Mouse (Mus musculus): ENCODE data around the gene Sfmbt1. TPM values are rescaled to one million over a fixed set of nuclear protein-coding genes. Genes with fewer than 3 reads are reported as not detected.

Sfmbt1 gene
- polyA plus RNA-seq, 1 experiment from 2014 or later = 14.7 TPM

DNA sequence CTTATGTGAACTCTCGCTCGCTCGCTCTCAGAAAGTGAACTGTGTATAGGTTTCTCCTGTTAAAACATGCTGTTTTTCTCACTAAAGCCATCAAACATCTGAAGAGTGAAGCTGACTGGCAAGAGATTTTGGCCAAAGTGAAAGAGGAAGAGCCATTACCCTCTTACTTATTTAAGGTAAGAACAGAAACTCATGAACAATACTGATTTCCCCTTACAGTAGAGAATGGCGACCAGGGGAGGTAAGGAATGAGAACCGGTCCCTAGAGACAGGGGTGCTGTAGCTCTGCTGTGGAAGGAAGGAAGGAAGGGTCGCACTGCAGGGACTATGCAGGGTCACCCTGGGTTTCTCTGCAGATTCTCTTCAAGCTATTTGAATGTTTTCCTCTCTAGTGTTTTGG is 70.0 kb downstream of the Sfmbt1 start:
- DNase-seq (no peak), ATAC-seq (ENCODE audit: insufficient read depth) (no peak)
- H3K4me1 ChIP-seq (ENCODE audit: insufficient read depth) = no peaks in the 10 kb centered on the region
- H3K27ac ChIP-seq (ENCODE audit: low read depth) = no peak overlapping the region
- WGBS = 94% methylated on average over 6 of the region's 6 CpGs
- H3K4me3 ChIP-seq (ENCODE audit: low read depth, low read length) = no peak overlapping the region
- H3K4me2 ChIP-seq = no peak overlapping the region
- TF ChIP-seq CTCF (IDR thresholded peaks at IDR 0.05; ENCODE audit: low read depth) = no peak
- H3K9me3 ChIP-seq (ENCODE audit: low read depth, low read length) = no peaks in the 10 kb centered on the region
- H3K36me3 ChIP-seq (ENCODE audit: insufficient read depth) = peaks cover 15% of the 10 kb centered on the region
- no peaks in the 10 kb centered on the region for H3K27me3 ChIP-seq (ENCODE audit: insufficient read depth, low read length)
- H3K9ac ChIP-seq = no peak overlapping the region

DNA sequence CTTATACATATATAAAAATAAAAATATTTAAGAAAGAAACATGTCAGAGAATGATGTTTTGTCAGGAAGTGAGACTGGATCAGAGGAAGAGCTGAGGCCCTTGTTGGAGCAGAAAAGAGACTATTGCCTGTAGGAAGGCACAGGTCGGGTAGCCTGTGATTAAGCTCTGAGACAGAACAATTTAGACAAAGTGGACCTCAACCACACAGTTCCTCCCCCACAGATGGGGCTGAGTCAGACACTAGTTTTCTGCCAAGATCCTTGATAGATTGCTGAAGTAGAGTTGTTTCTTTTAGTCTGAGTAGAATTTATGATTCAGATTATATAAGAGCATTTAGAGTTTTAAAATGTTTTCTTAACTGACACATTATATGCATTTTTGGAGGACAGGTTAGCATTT is 74.8 kb downstream of the Sfmbt1 start:
- Histone ChIP-seq H3K27me3 (ENCODE audit: insufficient read depth, low read length) (no peaks in the 10 kb centered on the region), H3K4me3 (ENCODE audit: low read depth, low read length) (no peak overlapping the region), H3K9me3 (ENCODE audit: low read depth, low read length) (no peaks in the 10 kb centered on the region), H3K4me2 (no peak overlapping the region), H3K9ac (no peak overlapping the region), H3K36me3 (ENCODE audit: insufficient read depth) (peaks cover 13% of the 10 kb centered on the region), H3K4me1 (ENCODE audit: insufficient read depth) (no peaks in the 10 kb centered on the region), H3K27ac (ENCODE audit: low read depth) (no peak overlapping the region)
- DNase-seq = no peak
- 48% methylated on average over 1 of the region's 1 CpGs for WGBS
- ATAC-seq (ENCODE audit: insufficient read depth) = no peak
- no peak for TF ChIP-seq CTCF (IDR thresholded peaks at IDR 0.05; ENCODE audit: low read depth)

GRCm38 (mm10) chr14:30792871-30793270 is 78.2 kb downstream of the Sfmbt1 start:
- ATAC-seq (ENCODE audit: insufficient read depth) (no peak), DNase-seq (no peak)
- H3K9ac ChIP-seq = no peak overlapping the region
- no peak overlapping the region for H3K4me2 ChIP-seq
- 87% methylated on average over 3 of the region's 3 CpGs for whole genome bisulfite sequencing
- no peaks in the 10 kb centered on the region for H3K9me3 ChIP-seq (ENCODE audit: low read depth, low read length)
- H3K4me3 ChIP-seq (ENCODE audit: low read depth, low read length) = no peak overlapping the region
- no peak overlapping the region for H3K27ac ChIP-seq (ENCODE audit: low read depth)
- no peaks in the 10 kb centered on the region for H3K27me3 ChIP-seq (ENCODE audit: insufficient read depth, low read length)
- TF ChIP-seq CTCF (IDR thresholded peaks at IDR 0.05; ENCODE audit: low read depth) = no peak
- no peaks in the 10 kb centered on the region for H3K4me1 ChIP-seq (ENCODE audit: insufficient read depth)
- H3K36me3 ChIP-seq (ENCODE audit: insufficient read depth) = 0 out of 2 replicates have a peak, but pooled peaks cover 11% of the 10 kb centered on the region

DNA sequence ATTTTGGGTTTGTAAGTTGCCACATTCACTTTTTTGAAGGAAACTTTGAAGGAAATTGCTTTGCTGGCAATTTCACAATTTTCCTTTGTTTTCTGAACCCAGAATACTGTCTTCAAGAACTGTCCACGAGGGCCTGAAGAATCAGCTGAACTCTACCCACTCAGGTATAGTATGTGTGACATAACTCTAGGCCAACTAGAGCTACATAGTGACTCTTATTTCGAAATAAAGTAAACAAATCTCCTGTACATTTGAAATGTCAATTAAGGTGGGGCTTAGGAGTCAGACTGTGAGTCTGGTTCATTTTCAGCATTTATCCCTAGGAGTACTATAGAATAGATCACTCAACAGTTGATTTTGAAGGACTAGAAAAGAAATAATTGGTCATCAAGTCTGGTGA is 87.1 kb downstream of the Sfmbt1 start:
- Histone ChIP-seq H3K4me2 (no peak overlapping the region), H3K36me3 (ENCODE audit: insufficient read depth) (0 out of 2 replicates have a peak, but pooled peaks cover 21% of the 10 kb centered on the region), H3K27me3 (ENCODE audit: insufficient read depth, low read length) (no peaks in the 10 kb centered on the region), H3K4me1 (ENCODE audit: insufficient read depth) (no peaks in the 10 kb centered on the region), H3K9ac (no peak overlapping the region), H3K4me3 (ENCODE audit: low read depth, low read length) (no peak overlapping the region), H3K9me3 (ENCODE audit: low read depth, low read length) (no peaks in the 10 kb centered on the region), H3K27ac (ENCODE audit: low read depth) (no peak overlapping the region)
- ATAC-seq (ENCODE audit: insufficient read depth) = no peak
- DNase-seq = no peak
- 65% methylated on average over 2 of the region's 2 CpGs for WGBS
- no peak for TF ChIP-seq CTCF (IDR thresholded peaks at IDR 0.05; ENCODE audit: low read depth)

DNA sequence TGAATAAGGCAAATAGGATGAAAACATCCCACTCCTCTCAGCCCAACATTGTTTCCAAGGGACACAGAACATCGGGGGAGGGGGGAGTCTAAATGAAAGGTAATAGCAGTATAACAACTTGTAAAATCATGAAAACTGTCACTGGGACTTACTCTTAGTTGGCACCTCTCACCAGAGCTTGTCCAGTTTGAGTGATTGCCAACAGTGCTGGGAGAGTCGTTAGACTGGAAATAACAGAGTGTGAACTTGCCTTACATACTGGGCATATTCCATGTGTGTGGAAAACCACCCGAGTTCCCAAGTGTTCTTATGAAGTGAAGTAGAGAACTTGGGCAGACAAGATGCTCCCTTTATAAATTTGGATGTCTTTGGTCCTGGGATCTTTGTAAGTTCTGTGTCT is 106.5 kb downstream of the Sfmbt1 start:
- 65% methylated on average over 3 of the region's 3 CpGs for WGBS

GRCm38 (mm10) chr14:30824456-30824995 is 109.9 kb downstream of the Sfmbt1 start:
- peak; percentile 21 for DNase-seq
- Histone ChIP-seq H3K27me3 (ENCODE audit: insufficient read depth, low read length) (no peaks in the 10 kb centered on the region), H3K4me1 (ENCODE audit: insufficient read depth) (peaks cover 23% of the 10 kb centered on the region), H3K9ac (no peak overlapping the region), H3K36me3 (ENCODE audit: insufficient read depth) (no peaks in the 10 kb centered on the region), H3K4me3 (ENCODE audit: low read depth, low read length) (no peak overlapping the region), H3K9me3 (ENCODE audit: low read depth, low read length) (no peaks in the 10 kb centered on the region), H3K27ac (ENCODE audit: low read depth) (peak overlapping the region; percentile 2; the same call in 1 of the 2 replicates), H3K4me2 (peak overlapping the region; percentile 88; the same call in 1 of the 2 replicates)
- ATAC-seq (ENCODE audit: insufficient read depth) = no peak
- WGBS = 38% methylated on average over 6 of the region's 6 CpGs
- TF ChIP-seq CTCF (IDR thresholded peaks at IDR 0.05; ENCODE audit: low read depth) = no peak

More for the DNA sequence above, 106.5 kb downstream of the Sfmbt1 start:
- TF ChIP-seq CTCF (IDR thresholded peaks at IDR 0.05; ENCODE audit: low read depth) = no peak
- Histone ChIP-seq H3K27ac (ENCODE audit: low read depth) (no peak overlapping the region), H3K9ac (no peak overlapping the region), H3K4me2 (no peak overlapping the region), H3K4me1 (ENCODE audit: insufficient read depth) (no peaks in the 10 kb centered on the region), H3K9me3 (ENCODE audit: low read depth, low read length) (no peaks in the 10 kb centered on the region), H3K4me3 (ENCODE audit: low read depth, low read length) (no peak overlapping the region), H3K27me3 (ENCODE audit: insufficient read depth, low read length) (no peaks in the 10 kb centered on the region), H3K36me3 (ENCODE audit: insufficient read depth) (peaks cover 22% of the 10 kb centered on the region)
- DNase-seq (no peak), ATAC-seq (ENCODE audit: insufficient read depth) (no peak)

GRCm38 (mm10) chr14:30825021-30825475 is 110.4 kb downstream of the Sfmbt1 start:
- H3K9me3 ChIP-seq (ENCODE audit: low read depth, low read length) = no peaks in the 10 kb centered on the region
- H3K4me2 ChIP-seq = peak overlapping the region; percentile 88
- WGBS = 32% methylated on average over 5 of the region's 5 CpGs
- H3K4me1 ChIP-seq (ENCODE audit: insufficient read depth) = peaks cover 29% of the 10 kb centered on the region
- no peaks in the 10 kb centered on the region for H3K36me3 ChIP-seq (ENCODE audit: insufficient read depth)
- H3K27ac ChIP-seq (ENCODE audit: low read depth) = peak overlapping the region; percentile 36; the same call in 1 of the 2 replicates
- no peak for TF ChIP-seq CTCF (IDR thresholded peaks at IDR 0.05; ENCODE audit: low read depth)
- peak; percentile 6 for DNase-seq
- H3K9ac ChIP-seq = peak overlapping the region; percentile 78; the same call in 1 of the 2 replicates
- H3K27me3 ChIP-seq (ENCODE audit: insufficient read depth, low read length) = no peaks in the 10 kb centered on the region
- H3K4me3 ChIP-seq (ENCODE audit: low read depth, low read length) = peak overlapping the region; percentile 79
- ATAC-seq (ENCODE audit: insufficient read depth) = no peak

All from lung, embryonic 14.5 days (tissue).